Mouse (Mus musculus) T-helper 17 cell (primary cell): ENCODE measurements around the gene Ly6g5c.

Experiments used
- in situ Hi-C, 2 experiments: fragments of 300-600 bp; cut with MboI, MseI; formaldehyde crosslinking; loops; 1 replicate in 1 of 2; 2 replicates in 1 of 2; pipeline ENCODE4 v1.15.1; 2025; ENCODE audit warnings: high pct_unique_total_duplicates in 2 of 2

Ly6g5c gene

DNA sequence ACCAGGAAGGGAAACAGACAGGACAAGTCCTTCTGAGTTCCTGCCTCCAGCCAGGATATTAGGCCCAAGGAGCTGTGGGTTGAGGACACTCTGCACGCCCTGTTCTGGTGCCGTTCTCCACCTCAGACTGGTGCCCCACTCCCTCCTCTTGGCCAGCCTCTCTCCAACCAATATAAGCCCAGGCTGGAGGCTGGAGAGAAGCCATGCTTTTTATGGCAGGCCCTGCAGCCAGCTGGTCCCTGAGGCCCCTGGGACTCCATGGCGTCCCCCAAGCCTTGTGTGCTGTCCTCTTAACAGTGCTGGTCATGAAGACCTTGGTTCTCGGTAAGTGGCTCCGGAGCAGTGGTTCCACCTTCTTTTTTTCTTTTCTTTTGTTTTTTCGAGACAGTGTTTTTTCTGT lies at the start of gene Ly6g5c:
Ly6g5c (plus strand) TSS at position 183 of the 400 bp plus-strand sequence.
- in situ Hi-C loops: no loop called here

- in situ Hi-C loops: loop anchor here in 1 of 2 experiments (10.0 kb wide), 1 partner anchor 796 kb away; no protein-coding TSS in a partner anchor
Observed at GRCm38 (mm10) chr17:35058316-35058715, 49.8 kb upstream of the Ly6g5c start.

DNA sequence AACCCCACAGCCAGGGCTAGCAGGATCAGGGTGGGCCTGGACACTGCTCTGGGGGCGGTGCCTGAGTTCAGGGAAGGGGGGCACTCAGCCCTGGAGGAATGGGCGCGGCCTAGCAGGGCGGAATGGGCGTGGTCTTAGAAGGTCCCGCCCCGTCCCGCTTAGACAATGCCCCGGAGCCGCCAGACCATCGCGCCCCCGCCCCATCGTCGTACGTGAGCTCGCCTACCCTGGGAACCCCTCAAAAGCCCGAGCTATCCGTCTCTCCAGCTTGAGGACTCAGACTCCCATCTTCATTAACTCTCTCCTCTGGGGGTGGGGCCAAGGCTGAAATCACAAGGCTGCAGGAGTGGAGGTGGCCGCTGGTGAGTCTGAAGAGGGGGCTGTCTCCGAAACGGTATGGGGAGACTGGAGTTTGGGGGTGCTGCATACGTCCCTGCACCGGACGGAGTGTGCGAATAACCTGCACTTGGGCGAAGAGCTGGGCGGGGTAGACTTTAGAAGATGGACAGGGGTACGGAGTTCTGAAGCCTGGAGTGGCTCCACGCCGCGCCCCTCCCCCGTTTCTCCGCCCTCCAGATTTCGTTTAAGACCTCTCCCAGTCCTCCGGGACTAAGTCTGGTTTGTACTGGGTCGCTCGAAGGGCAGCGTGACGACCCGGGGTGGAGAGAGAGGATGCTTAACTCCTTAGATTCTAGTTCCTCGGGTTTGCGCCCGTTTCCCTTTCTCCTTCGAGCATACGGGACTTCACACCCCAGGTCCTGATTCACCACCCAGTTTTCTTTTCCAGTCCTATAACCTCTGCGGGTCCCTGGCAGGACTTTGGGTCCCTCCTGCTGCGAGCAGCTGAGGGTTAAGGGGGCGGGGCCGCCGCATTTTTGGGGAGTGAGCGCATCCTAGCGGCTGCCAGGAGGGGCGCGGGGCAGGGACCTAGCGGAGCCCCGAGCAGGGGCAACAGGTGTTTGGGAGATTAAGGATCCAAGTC lies 48.9 kb upstream of the Ly6g5c start, which contains the start of gene Ddah2:
Ddah2 (plus strand) TSS at position 125 of the 982 bp plus-strand sequence.
- in situ Hi-C loops: loop anchor here in 1 of 2 experiments (10.0 kb wide), 1 partner anchor 796 kb away; no protein-coding TSS in a partner anchor

- in situ Hi-C loops: loop anchor here (5.0 kb wide), 1 partner anchor 38 kb away; no protein-coding TSS in a partner anchor
Observed at GRCm38 (mm10) chr17:35060071-35060470, 48.0 kb upstream of the Ly6g5c start.

DNA sequence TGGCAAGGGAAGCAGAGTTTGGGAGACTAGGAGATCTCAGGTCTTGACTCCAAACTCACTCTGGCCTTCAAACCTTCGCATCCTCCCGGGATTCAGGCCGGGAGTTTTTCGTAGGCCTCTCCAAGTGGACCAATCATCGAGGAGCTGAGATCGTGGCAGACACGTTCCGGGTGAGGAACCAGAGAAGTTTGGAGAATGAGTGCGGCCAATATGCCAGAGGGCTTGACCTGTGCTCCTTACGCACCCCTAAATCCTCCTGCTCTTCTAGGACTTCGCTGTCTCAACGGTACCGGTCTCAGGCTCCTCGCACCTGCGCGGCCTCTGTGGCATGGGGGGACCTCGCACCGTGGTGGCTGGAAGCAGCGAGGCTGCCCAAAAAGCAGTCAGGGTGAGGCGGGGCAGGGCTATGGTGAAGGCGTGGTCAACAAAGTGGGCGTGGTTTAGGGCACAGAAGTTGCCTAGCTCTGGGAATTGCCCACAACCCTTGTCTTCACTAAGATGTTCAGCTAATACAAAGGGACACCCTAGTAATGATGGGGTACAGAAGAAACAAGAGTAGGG lies 47.3 kb upstream of the Ly6g5c start:
- in situ Hi-C loops: loop anchor here (5.0 kb wide), 1 partner anchor 39 kb away; no protein-coding TSS in a partner anchor

- in situ Hi-C loops: loop anchor here (5.0 kb wide), 1 partner anchor 39 kb away; no protein-coding TSS in a partner anchor
Observed at GRCm38 (mm10) chr17:35061299-35061698, 46.8 kb upstream of the Ly6g5c start.

GRCm38 (mm10) chr17:35063466-35063865 lies 44.6 kb upstream of the Ly6g5c start:
- in situ Hi-C loops: loop anchor here (5.0 kb wide), 1 partner anchor 41 kb away; no protein-coding TSS in a partner anchor

DNA sequence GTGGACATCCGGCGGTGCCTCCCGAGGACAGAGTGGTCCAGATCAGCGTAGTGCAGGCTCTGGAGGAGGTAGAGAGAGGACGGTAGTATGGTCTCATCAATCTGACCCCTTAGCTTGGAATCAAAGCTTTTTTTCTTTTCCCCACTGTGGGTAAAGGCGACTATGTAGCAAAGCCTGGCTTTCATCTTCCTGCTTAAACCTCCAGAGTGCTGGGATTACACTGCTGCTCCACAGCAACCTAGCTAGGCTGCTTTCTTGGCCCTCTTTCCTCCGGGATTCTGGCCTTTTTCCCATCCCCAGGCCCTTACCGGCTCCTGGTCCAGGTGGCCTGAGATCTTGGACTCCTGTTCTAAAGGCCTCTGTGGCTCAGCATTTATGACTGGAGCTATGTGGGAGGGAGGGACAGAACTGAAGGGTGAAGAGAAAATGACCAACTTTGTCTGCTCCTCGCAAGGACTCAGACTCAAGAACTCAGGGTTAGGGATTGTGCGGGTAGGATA lies 43.7 kb upstream of the Ly6g5c start:
- in situ Hi-C loops: loop anchor here (5.0 kb wide), 1 partner anchor 42 kb away; no protein-coding TSS in a partner anchor

- in situ Hi-C loops: loop anchor here (5.0 kb wide), 1 partner anchor 43 kb away; no protein-coding TSS in a partner anchor
Observed at GRCm38 (mm10) chr17:35064951-35065947, 42.8 kb upstream of the Ly6g5c start, which contains the start of gene Ly6g6c. Ly6g6c (plus strand) TSS chr17:35065388.

GRCm38 (mm10) chr17:35066084-35066483 lies 42.0 kb upstream of the Ly6g5c start, which contains the start of gene Mpig6b:
Mpig6b (minus strand) TSS chr17:35066184.
- in situ Hi-C loops: no loop called here

- in situ Hi-C loops: no loop called here
Observed at GRCm38 (mm10) chr17:35068213-35068914, 39.7 kb upstream of the Ly6g5c start.

- in situ Hi-C loops: no loop called here
Observed at GRCm38 (mm10) chr17:35070556-35071229, 37.4 kb upstream of the Ly6g5c start.

DNA sequence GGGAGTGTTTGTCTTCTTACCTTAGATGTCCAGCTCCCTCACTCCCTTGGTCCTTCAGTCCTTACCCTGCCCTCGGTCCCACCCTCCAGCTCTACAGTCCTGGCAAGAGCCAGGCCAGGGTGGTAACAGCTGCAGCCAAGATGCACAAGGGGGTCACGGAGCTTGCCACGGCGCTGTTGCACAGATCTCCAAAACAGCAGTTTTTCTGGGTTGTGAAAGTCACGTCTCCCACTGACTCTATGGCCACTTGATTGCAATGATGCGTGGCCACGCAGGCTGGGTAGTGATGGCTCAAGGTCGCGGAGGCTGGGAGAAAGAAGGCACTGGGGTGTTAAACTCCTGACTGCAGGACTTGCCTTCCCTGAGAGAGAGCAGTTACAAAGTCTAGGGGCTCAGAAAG lies 36.6 kb upstream of the Ly6g5c start:
- in situ Hi-C loops: no loop called here

GRCm38 (mm10) chr17:35074097-35074496 lies 34.0 kb upstream of the Ly6g5c start:
- in situ Hi-C loops: no loop called here

- in situ Hi-C loops: no loop called here
Observed at GRCm38 (mm10) chr17:35076507-35077176, 31.4 kb upstream of the Ly6g5c start, which contains the start of gene Ly6g6e. Ly6g6e (plus strand) TSS chr17:35076902.

GRCm38 (mm10) chr17:35077285-35077684 lies 30.8 kb upstream of the Ly6g5c start:
- in situ Hi-C loops: no loop called here

DNA sequence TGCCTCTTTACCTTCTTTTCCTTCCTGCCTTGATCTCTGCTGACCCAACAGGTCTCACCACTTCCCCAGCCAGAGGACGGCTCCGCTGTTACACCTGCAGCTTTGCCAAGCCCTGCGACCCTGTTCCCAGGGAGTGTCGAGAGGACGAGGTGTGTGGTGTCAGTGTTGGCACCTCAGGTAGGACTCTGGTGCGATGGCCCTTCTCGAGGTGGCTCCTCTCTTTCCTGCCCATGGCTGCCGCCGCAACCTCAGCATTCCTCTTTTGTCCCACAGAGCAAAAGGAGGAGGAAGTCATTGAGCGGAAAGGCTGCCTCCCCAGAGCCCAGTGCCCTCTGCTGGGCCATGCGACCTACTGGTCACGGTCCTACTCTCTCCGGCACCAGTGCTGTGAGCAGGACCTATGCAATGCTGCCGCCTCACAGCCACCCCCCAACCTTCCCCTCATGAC lies 30.3 kb upstream of the Ly6g5c start, which contains the start of gene Ly6g6d:
Ly6g6d (minus strand) TSS at position 280 of the 448 bp plus-strand sequence.
- in situ Hi-C loops: no loop called here

DNA sequence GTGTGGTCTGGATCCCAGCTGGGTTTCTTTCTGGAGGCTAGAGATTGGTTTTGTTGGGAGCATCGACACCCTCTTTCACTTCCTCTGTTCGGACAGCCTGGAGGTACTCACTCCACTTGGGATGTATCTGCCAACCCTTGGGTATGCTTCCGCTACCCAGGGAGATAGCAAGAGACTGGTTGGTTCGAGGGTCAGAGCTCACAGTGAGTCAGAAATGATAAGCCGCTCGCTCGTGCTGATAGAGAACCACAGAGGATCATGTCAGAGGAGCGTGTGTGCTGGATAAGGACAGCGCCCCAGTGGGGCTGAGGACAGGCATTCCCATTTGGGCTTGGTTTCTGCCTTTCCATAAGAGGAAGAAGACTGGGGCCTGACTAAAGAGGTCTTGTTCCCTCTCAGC lies 28.3 kb upstream of the Ly6g5c start:
- in situ Hi-C loops: no loop called here
